1 mouse cellular context compared by ENCODE assay signal in the genomic region with DNA sequence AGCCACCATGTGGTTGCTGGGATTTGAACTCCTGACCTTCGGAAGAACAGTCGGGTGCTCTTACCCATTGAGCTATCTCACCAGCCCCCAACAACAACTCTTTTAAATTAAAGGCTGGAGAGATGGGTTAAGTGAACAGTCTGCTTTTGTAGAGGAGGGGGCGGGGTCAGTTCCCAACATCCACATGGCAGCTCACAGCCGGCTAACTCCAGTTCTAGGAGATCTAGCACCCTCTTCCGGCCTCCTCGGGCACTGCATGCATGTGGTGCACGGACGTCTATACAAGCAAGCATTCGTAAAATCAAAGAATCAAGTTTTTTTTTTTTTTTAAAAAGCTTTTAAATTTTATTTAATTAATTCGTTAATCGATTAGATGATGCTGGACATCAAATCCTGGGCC.
TF ChIP-seq lines count a peak whose summit lies in the region.

No protein-coding gene starts in this region.

TF ChIP-seq in MEL, 35 proteins besides CTCF, POLR2A, EP300 and RAD21:
- TF ChIP-seq TBP (IDR thresholded peaks at IDR 0.05; ENCODE audit: low read depth, low read length) (peak; percentile 97), TAL1 (IDR thresholded peaks at IDR 0.05; ENCODE audit: low read length) (no peak), SIN3A (IDR thresholded peaks at IDR 0.05; ENCODE audit: low read length) (peak; percentile 89), USF1 (IDR thresholded peaks at IDR 0.05; ENCODE audit: low read depth, low read length) (peak; percentile 46), JUND (IDR thresholded peaks at IDR 0.05; ENCODE audit: low read depth, low read length) (no peak), GABPA (IDR thresholded peaks at IDR 0.05; ENCODE audit: low read depth, low read length) (no peak), GATA1 (IDR thresholded peaks at IDR 0.05; ENCODE audit: low read depth, low read length) (no peak), SMC3 (IDR thresholded peaks at IDR 0.05; ENCODE audit: low read depth, low read length) (peak; percentile 92), HCFC1 (IDR thresholded peaks at IDR 0.05; ENCODE audit: low read depth, low read length) (no peak), ELF1 (IDR thresholded peaks at IDR 0.05; ENCODE audit: low read depth, low read length) (0 out of 2 replicates have a peak, but pooled peaks have one; percentile 7), CHD1 (IDR thresholded peaks at IDR 0.05; ENCODE audit: low read depth, low read length) (no peak), ZNF384 (IDR thresholded peaks at IDR 0.05; ENCODE audit: low read depth, low read length) (peak; percentile 79), MYC (IDR thresholded peaks at IDR 0.05; ENCODE audit: low read depth, low read length) (peak; percentile 96), POLR2AphosphoS2 (IDR thresholded peaks at IDR 0.05; ENCODE audit: low read length) (no peak), MAX (IDR thresholded peaks at IDR 0.05; ENCODE audit: low read length) (peak; percentile 89), MAFK (IDR thresholded peaks at IDR 0.05; ENCODE audit: borderline replicate concordance, low read depth, low read length) (no peak; the same call in 1 of the 2 replicates), NELFE (IDR thresholded peaks at IDR 0.05; ENCODE audit: low read depth, low read length) (no peak), CHD2 (IDR thresholded peaks at IDR 0.05; ENCODE audit: low read length) (no peak), POLR2AphosphoS5 (IDR thresholded peaks at IDR 0.05; ENCODE audit: borderline replicate concordance, low read depth, low read length) (no peak), MAZ (IDR thresholded peaks at IDR 0.05; ENCODE audit: low read depth, low read length) (peak; percentile 79; the same call in 1 of the 2 replicates), USF2 (IDR thresholded peaks at IDR 0.05; ENCODE audit: borderline replicate concordance in 1 of 2, insufficient read depth in 1 of 2, low read depth in 1 of 2, low read length in 2 of 2) (no peak), MXI1 (IDR thresholded peaks at IDR 0.05; ENCODE audit: low read depth, low read length) (peak; percentile 98), NRF1 (IDR thresholded peaks at IDR 0.05; ENCODE audit: insufficient read depth, low read depth, low read length, poor library complexity, severe bottlenecking) (no peak), UBTF (IDR thresholded peaks at IDR 0.05; ENCODE audit: borderline replicate concordance, insufficient read depth, low read depth, low read length) (no peak), ZC3H11A (IDR thresholded peaks at IDR 0.05; ENCODE audit: low read depth, low read length) (peak; percentile 93), ZKSCAN1 (IDR thresholded peaks at IDR 0.05; ENCODE audit: low read depth, low read length) (no peak), MYB (IDR thresholded peaks at IDR 0.05; ENCODE audit: low read depth, low read length) (no peak), MEF2A (IDR thresholded peaks at IDR 0.05; ENCODE audit: extremely low read depth, insufficient replicate concordance, low read depth, low read length, poor library complexity, severe bottlenecking) (no peak), RCOR1 (IDR thresholded peaks at IDR 0.05; ENCODE audit: low read depth, low read length) (peak; percentile 26; the same call in 1 of the 2 replicates), BHLHE40 (IDR thresholded peaks at IDR 0.05; ENCODE audit: borderline replicate concordance, low read depth, low read length) (peak; percentile 63; the same call in 1 of the 2 replicates), ETS1 (IDR thresholded peaks at IDR 0.05; ENCODE audit: low read depth, low read length) (0 out of 2 replicates have a peak, but pooled peaks have one; percentile 24), ZMIZ1 (IDR thresholded peaks at IDR 0.05; ENCODE audit: low read depth, low read length) (no peak), TCF12 (IDR thresholded peaks at IDR 0.05; ENCODE audit: low read depth, low read length) (no peak), KAT2A (conservative IDR thresholded peaks at IDR 0.05; ENCODE audit: low read depth, low read length) (no peak), E2F4 (IDR thresholded peaks at IDR 0.05; ENCODE audit: borderline replicate concordance, low read depth, low read length) (no peak)
